Mouse (Mus musculus): ENCODE results near the gene Tmem59l. TPM values are rescaled to one million over a fixed set of nuclear protein-coding genes. Genes with fewer than 3 reads are reported as not detected.

Gene Tmem59l
- polyA plus RNA-seq, 1 experiment from 2014 or later = not detected

DNA sequence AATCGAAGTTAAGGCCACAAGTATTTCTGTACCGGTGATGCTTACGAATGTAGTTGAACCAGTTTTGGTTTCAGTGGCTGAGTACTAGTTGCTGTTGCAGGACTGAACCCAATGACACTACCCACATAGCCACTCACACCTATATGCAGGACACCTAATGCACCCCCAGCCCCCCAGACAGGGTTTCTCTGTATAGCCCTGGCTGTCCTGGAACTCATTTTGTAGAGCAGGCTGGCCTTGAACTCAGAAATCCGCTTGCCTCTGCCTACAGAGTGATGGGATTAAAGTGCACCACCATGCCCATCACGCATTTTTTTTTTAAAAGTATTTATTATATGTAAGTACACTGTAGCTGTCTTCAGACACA lies 19.9 kb upstream of the Tmem59l start:
- Histone ChIP-seq H3K27me3 (peaks cover 21% of the 10 kb centered on the region), H3K36me3 (replicated peaks) (peaks cover 32% of the 10 kb centered on the region), H3K27ac (replicated peaks) (peak overlapping the region; percentile 90), H3K9me3 (replicated peaks) (no peaks in the 10 kb centered on the region), H3K9ac (no peak overlapping the region; the same call in 1 of the 2 replicates), H3K4me2 (peak overlapping the region; percentile 94), H3K4me3 (replicated peaks) (peak overlapping the region; percentile 74), H3K4me1 (replicated peaks) (peaks cover 79% of the 10 kb centered on the region)
- no peak for ATAC-seq (ENCODE audit: insufficient read depth)
- WGBS (ENCODE audit: insufficient replicate concordance) = 54% methylated on average over 5 of the region's 5 CpGs

DNA sequence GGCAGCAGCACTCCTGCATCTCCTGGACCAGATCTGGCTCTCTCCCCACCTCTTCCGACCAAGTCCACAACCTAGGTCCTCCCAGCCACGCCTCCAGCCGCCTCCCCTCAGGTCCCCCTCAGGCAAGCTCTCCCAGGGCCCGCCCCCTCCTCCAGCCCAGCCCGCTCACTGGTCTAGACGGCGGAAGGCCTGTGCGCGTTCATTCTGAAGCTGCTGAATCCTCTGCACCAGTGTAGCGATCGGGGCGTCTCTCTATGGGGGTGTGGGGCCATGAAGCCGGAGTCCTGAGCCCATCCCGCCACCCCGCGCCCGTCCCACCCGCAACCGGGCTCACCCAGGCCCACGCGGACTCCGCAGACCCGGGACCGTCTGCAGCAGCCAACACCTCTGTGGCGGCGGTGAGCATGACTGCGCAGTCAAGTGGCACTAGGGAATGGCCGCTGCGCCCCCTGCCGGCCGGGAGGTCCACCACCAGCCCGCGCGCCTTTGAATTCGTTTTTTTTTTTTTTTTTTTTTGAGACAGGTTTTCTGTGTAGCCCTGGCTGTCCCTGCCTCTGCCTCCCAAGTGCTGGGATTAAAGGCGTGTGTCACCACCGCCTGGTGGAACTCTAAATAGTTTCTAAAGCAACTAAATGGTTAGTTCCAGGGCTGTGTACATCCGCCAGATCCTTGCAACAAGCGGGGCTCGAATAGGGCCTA lies 19.3 kb upstream of the Tmem59l start, which contains the start of gene Rex1bd:
TSS of gene Rex1bd (minus strand) at position 425 of the 699 bp plus-strand sequence.
- peaks cover 79% of the 10 kb centered on the region for H3K4me1 ChIP-seq (replicated peaks)
- H3K4me3 ChIP-seq (replicated peaks) = peak within 1 kb of the TSS; percentile 74
- H3K9me3 ChIP-seq (replicated peaks) = no peaks in the 10 kb centered on the region
- peaks cover 26% of the 10 kb centered on the region for H3K27me3 ChIP-seq
- peak within 1 kb of the TSS; percentile 94 for H3K4me2 ChIP-seq
- 1% methylated on average over 40 of the region's 40 CpGs for WGBS (ENCODE audit: insufficient replicate concordance)
- ATAC-seq (ENCODE audit: insufficient read depth) = peak; percentile 76
- peak within 1 kb of the TSS; percentile 86 for H3K9ac ChIP-seq
- peaks cover 32% of the 10 kb centered on the region for H3K36me3 ChIP-seq (replicated peaks)
- H3K27ac ChIP-seq (replicated peaks) = peak within 1 kb of the TSS; percentile 90

DNA sequence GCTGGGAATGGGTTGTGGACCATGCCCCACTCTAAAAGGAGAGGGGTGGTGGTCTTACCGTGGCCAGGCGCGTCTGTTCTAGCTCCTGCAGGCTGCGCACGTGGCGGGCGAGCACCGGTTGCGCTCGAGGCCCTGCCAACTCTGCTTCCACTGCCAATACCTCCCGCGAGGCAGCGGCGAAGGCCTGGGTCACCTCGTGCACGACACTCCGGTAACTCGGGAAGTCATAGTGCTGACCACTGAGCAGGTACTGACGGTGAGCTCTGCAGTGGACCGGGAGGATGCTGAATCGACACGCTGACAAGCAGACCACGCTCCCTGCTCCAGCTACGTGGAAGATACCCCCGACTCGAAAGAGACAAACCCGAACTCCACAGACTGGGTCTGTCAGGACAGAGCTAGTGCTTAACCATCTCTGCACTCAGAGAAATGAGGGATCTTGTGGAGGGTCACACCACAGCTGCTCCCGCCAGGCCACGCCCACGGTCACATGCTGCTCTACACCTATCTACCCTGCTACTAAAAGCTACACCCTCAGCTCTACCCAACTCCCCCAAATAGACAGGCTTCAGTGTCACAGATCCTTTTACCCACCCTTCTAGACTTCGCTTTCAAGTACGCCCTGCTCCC lies 18.7 kb upstream of the Tmem59l start:
- peaks cover 82% of the 10 kb centered on the region for H3K4me1 ChIP-seq (replicated peaks)
- WGBS (ENCODE audit: insufficient replicate concordance) = 41% methylated on average over 32 of the region's 32 CpGs
- H3K4me3 ChIP-seq (replicated peaks) = peak overlapping the region; percentile 74

DNA sequence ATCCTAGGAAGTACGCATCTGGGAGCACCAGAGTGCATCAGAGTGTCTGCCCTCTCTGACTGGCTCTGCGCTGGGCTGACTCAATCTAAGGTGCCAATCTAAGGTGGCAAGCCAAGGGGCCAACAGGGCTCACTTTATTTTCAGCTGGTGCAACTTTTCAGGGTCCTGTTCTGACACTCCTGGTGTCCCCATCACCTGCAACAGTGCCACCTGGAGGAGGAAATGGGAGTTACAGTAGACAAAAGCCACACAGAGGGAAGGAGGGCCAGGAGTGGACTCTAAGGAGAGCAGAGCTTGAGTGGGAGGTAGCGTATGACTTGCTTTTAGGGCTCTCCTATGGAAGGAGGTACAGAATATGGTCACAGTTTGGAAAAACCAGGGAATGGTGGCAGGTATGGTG lies 17.7 kb upstream of the Tmem59l start:
- H3K27me3 ChIP-seq = peaks cover 42% of the 10 kb centered on the region
- WGBS (ENCODE audit: insufficient replicate concordance) = 74% methylated on average over 3 of the region's 3 CpGs
- no peak for ATAC-seq (ENCODE audit: insufficient read depth)
- peaks cover 32% of the 10 kb centered on the region for H3K36me3 ChIP-seq (replicated peaks)
- H3K4me3 ChIP-seq (replicated peaks) = no peak overlapping the region
- no peak overlapping the region for H3K27ac ChIP-seq (replicated peaks)
- no peak overlapping the region for H3K9ac ChIP-seq
- peak overlapping the region; percentile 94; the same call in 1 of the 2 replicates for H3K4me2 ChIP-seq
- peaks cover 92% of the 10 kb centered on the region for H3K4me1 ChIP-seq (replicated peaks)
- H3K9me3 ChIP-seq (replicated peaks) = no peaks in the 10 kb centered on the region

More for the DNA sequence above, 18.7 kb upstream of the Tmem59l start:
- peak overlapping the region; percentile 86 for H3K9ac ChIP-seq
- H3K27me3 ChIP-seq = peaks cover 33% of the 10 kb centered on the region
- peak overlapping the region; percentile 94 for H3K4me2 ChIP-seq
- no peaks in the 10 kb centered on the region for H3K9me3 ChIP-seq (replicated peaks)
- H3K36me3 ChIP-seq (replicated peaks) = peaks cover 32% of the 10 kb centered on the region
- H3K27ac ChIP-seq (replicated peaks) = peak overlapping the region; percentile 90
- peak; percentile 14; the same call in 1 of the 2 replicates for ATAC-seq (ENCODE audit: insufficient read depth)

DNA sequence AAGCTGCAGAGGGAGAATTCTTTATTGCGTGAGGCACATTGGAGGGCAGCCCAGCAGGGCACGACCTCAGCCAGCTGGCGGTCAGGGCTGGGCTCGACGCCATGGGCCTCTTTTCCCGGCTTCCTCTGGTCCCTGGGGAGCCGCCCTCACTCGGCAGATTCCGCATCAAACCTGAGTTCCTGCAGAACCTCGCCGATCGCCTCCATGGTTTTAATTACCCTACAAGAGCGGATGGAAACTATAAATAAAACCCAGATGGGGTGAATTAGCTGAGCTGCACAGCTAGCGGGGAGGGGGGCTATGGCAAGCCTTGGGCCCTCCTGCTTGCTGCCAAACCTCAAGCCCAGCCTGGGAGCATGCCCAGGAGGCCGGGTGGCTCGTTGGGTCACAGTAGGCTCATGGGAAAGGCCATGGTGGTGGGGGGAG lies 17.1 kb upstream of the Tmem59l start:
- H3K27me3 ChIP-seq = peaks cover 48% of the 10 kb centered on the region
- no peak for ATAC-seq (ENCODE audit: insufficient read depth)
- no peak overlapping the region for H3K4me3 ChIP-seq (replicated peaks)
- no peak overlapping the region for H3K4me2 ChIP-seq
- no peaks in the 10 kb centered on the region for H3K9me3 ChIP-seq (replicated peaks)
- H3K27ac ChIP-seq (replicated peaks) = no peak overlapping the region
- H3K9ac ChIP-seq = no peak overlapping the region
- WGBS (ENCODE audit: insufficient replicate concordance) = 81% methylated on average over 16 of the region's 16 CpGs
- H3K4me1 ChIP-seq (replicated peaks) = peaks cover 93% of the 10 kb centered on the region
- peaks cover 32% of the 10 kb centered on the region for H3K36me3 ChIP-seq (replicated peaks)

DNA sequence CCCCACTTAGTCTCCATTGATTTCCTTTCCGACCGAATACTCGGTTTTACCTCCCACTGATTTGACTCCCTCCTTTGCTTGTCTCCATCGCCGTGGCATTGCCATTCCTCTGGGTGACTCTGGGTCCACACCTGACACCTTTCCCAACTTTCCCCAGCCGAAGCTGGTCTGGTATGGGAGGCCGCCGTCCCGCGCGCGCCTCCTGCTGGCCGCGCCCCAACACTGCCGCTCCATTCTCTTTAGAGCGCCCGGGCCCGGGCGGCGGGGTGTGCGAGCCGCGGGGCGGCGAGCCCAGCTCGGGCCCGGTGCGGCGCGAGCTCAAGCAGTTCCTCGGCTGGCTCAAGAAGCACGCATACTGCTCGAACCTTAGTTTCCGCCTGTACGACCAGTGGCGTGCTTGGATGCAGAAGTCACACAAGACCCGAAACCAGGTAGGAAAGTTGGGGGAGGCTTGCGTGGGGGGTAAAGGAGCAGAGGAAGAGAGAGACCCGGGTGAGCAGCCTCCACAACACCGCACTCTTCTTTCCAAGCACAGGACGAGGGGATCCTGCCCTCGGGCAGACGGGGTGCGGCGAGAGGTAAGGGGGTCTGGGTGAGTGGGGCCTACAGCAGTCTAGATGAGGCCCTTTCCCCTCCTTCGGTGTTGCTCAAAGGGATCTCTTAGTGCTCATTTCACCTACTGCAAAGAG lies 16.0 kb upstream of the Tmem59l start:
- H3K9ac ChIP-seq = no peak overlapping the region
- 14% methylated on average over 46 of the region's 46 CpGs for WGBS (ENCODE audit: insufficient replicate concordance)
- no peak for ATAC-seq (ENCODE audit: insufficient read depth)
- H3K4me3 ChIP-seq (replicated peaks) = 0 out of 2 replicates have a peak overlapping the region, but pooled peaks have one; percentile 32
- H3K9me3 ChIP-seq (replicated peaks) = no peaks in the 10 kb centered on the region
- H3K4me1 ChIP-seq (replicated peaks) = peaks cover 93% of the 10 kb centered on the region
- H3K27ac ChIP-seq (replicated peaks) = no peak overlapping the region
- peaks cover 59% of the 10 kb centered on the region for H3K27me3 ChIP-seq
- peaks cover 22% of the 10 kb centered on the region for H3K36me3 ChIP-seq (replicated peaks)
- peak overlapping the region; percentile 77 for H3K4me2 ChIP-seq

DNA sequence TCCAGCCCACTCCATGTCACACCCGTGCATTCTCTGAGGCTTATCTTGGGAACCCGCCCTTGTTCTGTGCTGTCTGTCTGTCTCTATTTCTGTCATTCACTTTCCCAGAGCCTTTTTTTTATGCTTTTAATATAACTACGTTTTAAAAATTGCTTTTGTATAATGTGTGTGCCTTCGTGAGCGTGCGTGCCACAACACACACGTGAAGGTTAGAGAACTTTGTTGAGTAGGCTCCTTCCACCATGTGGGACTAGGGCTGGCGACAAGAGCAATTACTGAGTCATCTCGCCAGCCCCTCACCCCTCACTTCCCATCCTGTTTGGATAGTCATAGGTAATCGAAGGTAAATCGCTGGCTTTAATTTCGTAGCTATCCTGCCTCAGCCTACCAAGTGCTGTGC lies 15.4 kb upstream of the Tmem59l start:
- Histone ChIP-seq H3K27ac (replicated peaks) (0 out of 2 replicates have a peak overlapping the region, but pooled peaks have one; percentile 29), H3K4me2 (peak overlapping the region; percentile 77), H3K9me3 (replicated peaks) (no peaks in the 10 kb centered on the region), H3K4me3 (replicated peaks) (peak overlapping the region; percentile 32), H3K27me3 (peaks cover 66% of the 10 kb centered on the region), H3K9ac (peak overlapping the region; percentile 51), H3K36me3 (replicated peaks) (peaks cover 16% of the 10 kb centered on the region), H3K4me1 (replicated peaks) (peaks cover 87% of the 10 kb centered on the region)
- ATAC-seq (ENCODE audit: insufficient read depth) = no peak
- WGBS (ENCODE audit: insufficient replicate concordance) = 28% methylated on average over 12 of the region's 12 CpGs

DNA sequence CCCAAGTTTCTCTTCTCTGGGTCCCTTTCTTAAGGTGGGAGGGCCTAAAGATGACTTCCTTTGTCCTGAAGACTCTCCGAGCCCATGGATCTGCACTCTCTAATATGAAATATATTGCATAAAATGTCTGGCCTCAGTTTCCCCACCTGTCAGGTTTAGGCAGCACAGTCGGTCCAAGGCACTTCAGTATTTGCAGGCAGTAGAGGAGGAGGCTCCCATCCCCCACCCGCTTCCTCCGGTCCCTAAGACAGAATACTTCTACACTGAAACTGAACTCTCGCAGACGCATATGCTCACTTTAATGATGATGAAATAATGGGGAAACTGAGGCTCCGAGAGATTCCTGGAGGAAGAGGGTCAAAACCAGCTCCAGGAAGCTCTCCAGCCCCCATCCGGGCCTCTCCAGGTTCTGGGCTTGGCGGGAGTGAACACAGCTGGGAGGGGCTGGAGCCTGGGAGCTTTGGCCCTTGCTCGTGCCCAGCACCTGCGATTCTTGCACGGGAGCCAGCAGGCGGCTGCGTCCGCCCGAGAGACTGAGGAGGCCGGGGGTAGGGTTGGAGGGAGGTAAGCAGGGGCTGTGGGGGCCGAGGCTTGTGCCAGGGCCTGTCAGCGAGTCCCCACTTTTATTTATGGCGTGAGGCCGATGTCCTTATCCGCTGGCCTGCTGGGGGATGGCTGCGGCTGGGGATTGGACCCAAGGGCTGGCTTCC lies 14.8 kb upstream of the Tmem59l start:
- ATAC-seq (ENCODE audit: insufficient read depth) = no peak
- 11% methylated on average over 23 of the region's 23 CpGs for WGBS (ENCODE audit: insufficient replicate concordance)
- peaks cover 71% of the 10 kb centered on the region for H3K27me3 ChIP-seq
- 0 out of 2 replicates have a peak overlapping the region, but pooled peaks have one; percentile 29 for H3K27ac ChIP-seq (replicated peaks)
- H3K4me3 ChIP-seq (replicated peaks) = peak overlapping the region; percentile 32
- peaks cover 11% of the 10 kb centered on the region for H3K36me3 ChIP-seq (replicated peaks)
- no peaks in the 10 kb centered on the region for H3K9me3 ChIP-seq (replicated peaks)
- H3K9ac ChIP-seq = peak overlapping the region; percentile 51
- H3K4me2 ChIP-seq = peak overlapping the region; percentile 77
- H3K4me1 ChIP-seq (replicated peaks) = peaks cover 81% of the 10 kb centered on the region

DNA sequence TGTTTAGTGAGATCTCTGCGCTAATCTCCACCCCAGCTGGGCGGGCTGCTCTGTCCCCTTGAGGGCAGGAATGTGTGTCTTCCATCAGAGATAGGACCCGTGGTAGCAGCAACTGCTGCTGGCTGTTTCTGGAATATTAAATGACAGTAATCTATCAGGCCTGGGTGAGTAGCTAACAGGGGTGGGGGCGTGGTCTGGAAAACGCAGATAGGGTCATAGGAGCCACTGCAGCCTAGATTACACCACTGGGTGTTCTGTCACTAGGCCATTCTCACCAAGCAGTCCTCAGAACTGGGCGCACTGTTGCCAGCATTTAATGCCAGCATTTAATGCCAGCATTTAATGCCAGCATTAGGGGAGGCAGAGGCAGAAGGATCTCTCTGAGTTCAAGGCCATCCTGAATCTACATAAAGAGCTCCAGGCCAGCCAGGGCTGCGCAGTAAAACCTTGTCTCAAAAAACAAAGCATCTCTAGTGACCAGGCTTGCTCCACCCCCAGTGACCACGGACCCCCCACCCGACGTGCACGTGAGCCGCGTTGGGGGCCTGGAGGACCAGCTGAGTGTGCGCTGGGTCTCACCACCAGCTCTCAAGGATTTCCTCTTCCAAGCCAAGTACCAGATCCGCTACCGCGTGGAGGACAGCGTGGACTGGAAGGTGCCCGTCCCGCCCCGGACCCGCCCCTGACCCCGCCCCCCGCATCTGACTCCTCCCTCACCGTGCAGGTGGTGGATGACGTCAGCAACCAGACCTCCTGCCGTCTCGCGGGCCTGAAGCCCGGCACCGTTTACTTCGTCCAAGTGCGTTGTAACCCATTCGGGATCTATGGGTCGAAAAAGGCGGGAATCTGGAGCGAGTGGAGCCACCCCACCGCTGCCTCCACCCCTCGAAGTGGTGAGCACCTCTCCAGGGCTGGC lies 13.5 kb upstream of the Tmem59l start:
- peaks cover 85% of the 10 kb centered on the region for H3K27me3 ChIP-seq
- H3K4me3 ChIP-seq (replicated peaks) = peak overlapping the region; percentile 49
- peak; percentile 78 for ATAC-seq (ENCODE audit: insufficient read depth)
- H3K4me1 ChIP-seq (replicated peaks) = peaks cover 70% of the 10 kb centered on the region
- H3K27ac ChIP-seq (replicated peaks) = peak overlapping the region; percentile 72
- peak overlapping the region; percentile 77 for H3K4me2 ChIP-seq
- no peaks in the 10 kb centered on the region for H3K9me3 ChIP-seq (replicated peaks)
- 3% methylated on average over 39 of the region's 39 CpGs for WGBS (ENCODE audit: insufficient replicate concordance)
- peak overlapping the region; percentile 25; the same call in 1 of the 2 replicates for H3K9ac ChIP-seq
- peaks cover 8% of the 10 kb centered on the region; the same call in 1 of the 2 replicates for H3K36me3 ChIP-seq (replicated peaks)

DNA sequence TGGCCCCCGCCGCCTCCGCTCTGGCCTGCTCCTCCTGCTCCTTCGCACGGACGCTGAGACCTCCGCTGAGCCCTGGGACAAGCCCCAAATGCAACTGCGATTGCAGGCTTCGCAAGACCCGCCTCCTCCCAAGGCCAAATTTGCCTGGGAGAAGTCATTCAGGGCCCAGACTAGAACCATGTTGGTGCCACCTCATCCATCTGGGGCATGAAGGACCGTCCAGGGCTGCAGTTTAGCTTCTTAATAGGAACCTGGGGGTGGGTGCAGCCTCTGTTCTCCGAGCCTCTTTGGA lies 8.6 kb upstream of the Tmem59l start:
- 9% methylated on average over 12 of the region's 12 CpGs for WGBS (ENCODE audit: insufficient replicate concordance)
- Histone ChIP-seq H3K27ac (replicated peaks) (no peak overlapping the region), H3K4me1 (replicated peaks) (peaks cover 35% of the 10 kb centered on the region), H3K9ac (no peak overlapping the region), H3K9me3 (replicated peaks) (no peaks in the 10 kb centered on the region), H3K4me3 (replicated peaks) (no peak overlapping the region), H3K36me3 (replicated peaks) (no peaks in the 10 kb centered on the region), H3K27me3 (peaks cover 100% of the 10 kb centered on the region), H3K4me2 (no peak overlapping the region)
- no peak for ATAC-seq (ENCODE audit: insufficient read depth)
